Mouse (Mus musculus): ENCODE measurements around the gene Fam71b.

DNA sequence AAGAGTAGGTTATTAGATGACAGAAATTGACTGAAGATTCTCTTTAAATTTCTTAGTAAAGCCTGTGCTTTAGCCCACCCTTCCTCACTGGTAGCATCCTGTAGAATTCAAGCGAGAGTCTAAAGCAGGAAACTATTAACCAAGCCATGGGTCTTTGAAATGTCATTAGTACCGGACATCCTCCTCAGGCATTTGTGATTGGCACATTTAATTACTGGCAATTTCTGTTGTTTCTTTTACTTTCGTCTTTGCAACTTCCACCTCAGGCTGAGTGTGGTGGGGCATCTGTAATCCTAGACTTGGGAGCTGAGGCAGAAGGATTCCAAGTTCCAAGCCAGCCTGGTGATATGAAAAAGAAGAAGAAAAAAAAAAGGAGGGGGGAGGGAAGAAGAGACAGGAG lies 30.0 kb upstream of the Fam71b start:
- TF ChIP-seq CTCF (IDR thresholded peaks at IDR 0.05; ENCODE audit: borderline replicate concordance, insufficient read depth, low read length), result no peak
- no peak for TF ChIP-seq POLR2A (IDR thresholded peaks at IDR 0.05; ENCODE audit: low read depth, low read length)

Measured in embryonic fibroblast, embryonic 13.5 days (primary cell).